Mouse (Mus musculus) liver, embryonic 14.5 days (tissue): ENCODE data around the gene Tle1. TPM values are rescaled to one million over a fixed set of nuclear protein-coding genes. Genes with fewer than 3 reads are reported as not detected.

Experiments used
- ATAC-seq: fragments of 200-750 bp; cut with Nextera tagmentation; 2 replicates; pipeline ENCODE4 v1.8.0; 2017; ENCODE audit warnings: moderate number of reproducible peaks, mild to moderate bottlenecking, moderate library complexity; ENCODE audit not compliant: insufficient read depth
- DNase-seq, 3 experiments: peaks; one replicate each; pipeline ENCODE4 v3.0.0-alpha.2; 2012 to 2013; ENCODE audit warnings: low read depth in 3 of 3, low spot score in 3 of 3
- H3K27ac ChIP-seq: fragments of 300-500 bp; sonication (generic); 2 replicates; pipeline ENCODE4 v1.5.1; 2014; ENCODE audit warnings: moderate library complexity, mild to moderate bottlenecking, control low read depth, inconsistent platforms
- H3K27me3 ChIP-seq: fragments of 300-500 bp; sonication (generic); 2 replicates; pipeline ENCODE4 v1.6.1; 2014; ENCODE audit warnings: mild to moderate bottlenecking, low read length, moderate library complexity; ENCODE audit not compliant: control insufficient read depth, insufficient read depth
- H3K36me3 ChIP-seq: fragments of 300-500 bp; sonication (generic); replicated peaks from 2 replicates; pipeline ENCODE4 v1.6.1; 2014; ENCODE audit warnings: low read depth; ENCODE audit not compliant: control insufficient read depth, insufficient read depth
- H3K4me1 ChIP-seq, 2 experiments: fragments of 200-500 bp in 1 of 2; fragments of 300-500 bp in 1 of 2; sonication (generic) in 1 of 2; replicated peaks; 2 replicates each; pipeline ENCODE4 v1.6.1; 2012 to 2014; ENCODE audit warnings: antibody characterized with exemption in 1 of 2, inconsistent platforms in 1 of 2, low read length in 1 of 2; ENCODE audit not compliant: control insufficient read depth in 2 of 2, insufficient read depth in 2 of 2
- H3K4me2 ChIP-seq: fragments of 300-500 bp; sonication (generic); 2 replicates; pipeline ENCODE4 v1.6.1; 2014; ENCODE audit warnings: low read depth, mild to moderate bottlenecking, control low read depth, moderate library complexity
- H3K4me3 ChIP-seq, 2 experiments: fragments of 200-500 bp in 1 of 2; fragments of 300-500 bp in 1 of 2; sonication (generic) in 1 of 2; 2 replicates each; pipeline ENCODE4 v1.5.1; 2012 to 2014; ENCODE audit warnings: low read depth in 2 of 2, low read length in 2 of 2, mild to moderate bottlenecking in 2 of 2, control low read depth in 1 of 2, inconsistent platforms in 1 of 2, moderate library complexity in 1 of 2; ENCODE audit not compliant: insufficient read depth in 1 of 2
- H3K9ac ChIP-seq: fragments of 300-500 bp; sonication (generic); replicated peaks from 2 replicates; pipeline ENCODE4 v1.6.1; 2014; ENCODE audit warnings: mild to moderate bottlenecking, control low read depth, moderate library complexity
- H3K9me3 ChIP-seq: fragments of 300-500 bp; sonication (generic); 2 replicates; pipeline ENCODE4 v1.6.1; 2016; ENCODE audit warnings: low read length, mixed read lengths; ENCODE audit not compliant: control insufficient read depth
- CTCF ChIP-seq: IDR thresholded peaks from 2 replicates; pipeline ENCODE4 v1.5.1; 2016; ENCODE audit warnings: antibody characterized with exemption, low read depth, control low read depth
- EP300 ChIP-seq: IDR thresholded peaks from 2 replicates; pipeline ENCODE4 v1.6.1; 2016; ENCODE audit warnings: antibody characterized with exemption, low read depth
- WGBS: fragments of 180-500 bp; shearing (Covaris S2); extraction: QIAGEN DNeasy Blood & Tissue Kit; methylation state at CpG from one replicate; pipeline ENCODE4 v1.1.7; 2014; ENCODE audit not compliant: insufficient replicate concordance; 5-methylcytosine and 5-hydroxymethylcytosine counted together
- polyA plus RNA-seq, 2 experiments: library from polyadenylated mRNA; depleted of rRNA in 1 of 2; stranded (reverse) in 1 of 2; unstranded in 1 of 2; fragments of >200 nt; fragmentation: Nextera tagmentation in 1 of 2; extraction: Ambion mirVana in 1 of 2; gene quantifications; 2 replicates each; pipeline versions ENCODE4 v1.2.1 to v1.2.3; 2012 to 2014

Gene Tle1
- polyA plus RNA-seq, 2 experiments = 5.8 to 9.1 TPM

GRCm38 (mm10) chr4:72120050-72120449, 80.7 kb downstream of the Tle1 start:
- WGBS = 63% methylated on average over 6 of the region's 6 CpGs
- no peak for TF ChIP-seq CTCF
- no peak for TF ChIP-seq EP300
- ATAC-seq (no peak), DNase-seq (no peak)
- Histone ChIP-seq H3K27me3 (no peaks in the 10 kb centered on the region), H3K4me3 (no peak overlapping the region), H3K4me2 (no peak overlapping the region), H3K4me1 (peaks cover 0 to 5% of the 10 kb centered on the region in 2 experiments; a peak in 1 of 4 replicates), H3K27ac (no peak overlapping the region), H3K9ac (no peak overlapping the region), H3K36me3 (no peaks in the 10 kb centered on the region), H3K9me3 (no peaks in the 10 kb centered on the region)

- no peaks in the 10 kb centered on the region for H3K27me3 ChIP-seq
These were observed 95.0 kb downstream of the Tle1 start for GRCm38 (mm10) chr4:72105702-72106101.

GRCm38 (mm10) chr4:72104186-72104585, 96.5 kb downstream of the Tle1 start:
- Histone ChIP-seq H3K4me1 (no peaks in the 10 kb centered on the region), H3K36me3 (no peaks in the 10 kb centered on the region), H3K4me3 (no peak overlapping the region), H3K9me3 (no peaks in the 10 kb centered on the region), H3K9ac (no peak overlapping the region), H3K27ac (no peak overlapping the region), H3K27me3 (no peaks in the 10 kb centered on the region), H3K4me2 (no peak overlapping the region)
- no peak for TF ChIP-seq EP300
- TF ChIP-seq CTCF = no peak
- no peak for DNase-seq
- ATAC-seq = no peak

More at GRCm38 (mm10) chr4:72105702-72106101, 95.0 kb downstream of the Tle1 start:
- Histone ChIP-seq H3K9me3 (no peaks in the 10 kb centered on the region), H3K36me3 (no peaks in the 10 kb centered on the region), H3K9ac (no peak overlapping the region), H3K4me3 (no peak overlapping the region), H3K27ac (no peak overlapping the region), H3K4me1 (no peaks in the 10 kb centered on the region), H3K4me2 (no peak overlapping the region)
- DNase-seq (no peak), ATAC-seq (no peak)
- no peak for TF ChIP-seq CTCF
- TF ChIP-seq EP300 = no peak

- Histone ChIP-seq H3K4me1 (no peaks in the 10 kb centered on the region), H3K4me2 (no peak overlapping the region), H3K9me3 (no peaks in the 10 kb centered on the region), H3K4me3 (no peak overlapping the region), H3K27me3 (no peaks in the 10 kb centered on the region), H3K9ac (no peak overlapping the region), H3K27ac (no peak overlapping the region), H3K36me3 (no peaks in the 10 kb centered on the region)
- WGBS = 68% methylated on average over 4 of the region's 4 CpGs
- ATAC-seq (no peak), DNase-seq (no peak)
- TF ChIP-seq CTCF (no peak), EP300 (no peak)
These were observed 112.9 kb downstream of the Tle1 start for GRCm38 (mm10) chr4:72087811-72088210.

- no peak overlapping the region for H3K9ac ChIP-seq
- TF ChIP-seq CTCF = no peak
- TF ChIP-seq EP300 = no peak
- no peak overlapping the region for H3K4me2 ChIP-seq
- H3K4me1 ChIP-seq = no peaks in the 10 kb centered on the region
- no peak for DNase-seq
- ATAC-seq = no peak
- H3K27me3 ChIP-seq = no peaks in the 10 kb centered on the region
- no peaks in the 10 kb centered on the region for H3K9me3 ChIP-seq
- H3K36me3 ChIP-seq = no peaks in the 10 kb centered on the region
- 54% methylated on average over 5 of the region's 5 CpGs for WGBS
- no peak overlapping the region for H3K27ac ChIP-seq
- H3K4me3 ChIP-seq = no peak overlapping the region
These were observed 131.6 kb downstream of the Tle1 start for GRCm38 (mm10) chr4:72069111-72069534.
